Mouse (Mus musculus) myocyte (in vitro differentiated cells): ENCODE results near the gene Farp1. TPM values are rescaled to one million over a fixed set of nuclear protein-coding genes. Genes with fewer than 3 reads are reported as not detected.

Experiments
- H3K27me3 ChIP-seq: one replicate; pipeline ENCODE4 v1.6.1; 2011; ENCODE audit not compliant: control insufficient read depth, insufficient read depth, insufficient read length
- H3K36me3 ChIP-seq: one replicate; pipeline ENCODE4 v1.6.1; 2011; ENCODE audit not compliant: control insufficient read depth, insufficient read depth
- H3K4me2 ChIP-seq: one replicate; pipeline ENCODE4 v1.6.1; 2011; ENCODE audit warnings: low read depth, control low read depth
- H3K4me3 ChIP-seq: one replicate; pipeline ENCODE4 v1.5.1; 2011; ENCODE audit warnings: mild to moderate bottlenecking, control low read depth, moderate library complexity
- H3K79me2 ChIP-seq: one replicate; pipeline ENCODE4 v1.6.1; 2011; ENCODE audit not compliant: control insufficient read depth, insufficient read depth
- H3ac ChIP-seq: one replicate; pipeline ENCODE4 v1.6.1; 2011; ENCODE audit not compliant: control insufficient read depth, insufficient read length
- CEBPB ChIP-seq: IDR thresholded peaks from 2 replicates; pipeline ENCODE4 v1.6.1; 2011; ENCODE audit warnings: mild to moderate bottlenecking, moderate library complexity; ENCODE audit not compliant: poor library complexity, insufficient read depth, severe bottlenecking
- E2F4 ChIP-seq: IDR thresholded peaks from one replicate; pipeline ENCODE4 v1.6.1; 2011; ENCODE audit warnings: mild to moderate bottlenecking, control low read depth, moderate library complexity; ENCODE audit not compliant: insufficient read depth
- MAX ChIP-seq: IDR thresholded peaks from one replicate; pipeline ENCODE4 v1.6.1; 2011; ENCODE audit warnings: low read depth, mild to moderate bottlenecking, control low read depth
- MYOD1 ChIP-seq, 3 experiments: IDR thresholded peaks; one replicate each; pipeline ENCODE4 v1.6.1; 2011; ENCODE audit warnings: control low read depth in 2 of 3, low read depth in 2 of 3, mild to moderate bottlenecking in 2 of 3, moderate library complexity in 1 of 3; ENCODE audit not compliant: insufficient read length in 2 of 3, control insufficient read depth in 1 of 3
- MYOG ChIP-seq, 3 experiments: IDR thresholded peaks; one replicate each; pipeline ENCODE4 v1.6.1; 2011; ENCODE audit warnings: control low read depth in 2 of 3, low read depth in 2 of 3, mild to moderate bottlenecking in 2 of 3; ENCODE audit not compliant: insufficient read length in 2 of 3, control insufficient read depth in 1 of 3, insufficient read depth in 1 of 3
- POLR2A ChIP-seq: IDR thresholded peaks from one replicate; pipeline ENCODE4 v1.6.1; 2011; ENCODE audit warnings: low read depth, mild to moderate bottlenecking, control low read depth, moderate library complexity; ENCODE audit not compliant: insufficient read length
- POLR2AphosphoS2 ChIP-seq: IDR thresholded peaks from one replicate; pipeline ENCODE4 v1.6.1; 2011; ENCODE audit warnings: low read depth, control low read depth; ENCODE audit not compliant: insufficient read length
- REST ChIP-seq: IDR thresholded peaks from one replicate; pipeline ENCODE4 v1.6.1; 2011; ENCODE audit warnings: mild to moderate bottlenecking, control low read depth, moderate library complexity; ENCODE audit not compliant: insufficient read depth, insufficient read length
- SRF ChIP-seq: IDR thresholded peaks from one replicate; pipeline ENCODE4 v1.6.1; 2011; ENCODE audit warnings: low read depth; ENCODE audit not compliant: control insufficient read depth, insufficient read length
- TCF12 ChIP-seq: IDR thresholded peaks from one replicate; pipeline ENCODE4 v1.6.1; 2011; ENCODE audit warnings: mild to moderate bottlenecking, control low read depth; ENCODE audit not compliant: poor library complexity, insufficient read depth, severe bottlenecking
- TCF3 ChIP-seq: IDR thresholded peaks from one replicate; pipeline ENCODE4 v1.6.1; 2011; ENCODE audit warnings: low read depth, control low read depth; ENCODE audit not compliant: insufficient read length
- USF1 ChIP-seq: IDR thresholded peaks from one replicate; pipeline ENCODE4 v1.6.1; 2011; ENCODE audit warnings: low read depth, mild to moderate bottlenecking, control low read depth, moderate library complexity
- polyA plus RNA-seq: library from polyadenylated mRNA; unstranded; fragments of >200 nt; fragmentation: generic; extraction: Trizol; gene quantifications from one replicate; pipeline ENCODE4 v1.2.1, GENCODE M21; 2012; ENCODE audit warnings: missing spikeins

The Farp1 gene
- polyA plus RNA-seq, 1 experiment, result 29.7 TPM

DNA sequence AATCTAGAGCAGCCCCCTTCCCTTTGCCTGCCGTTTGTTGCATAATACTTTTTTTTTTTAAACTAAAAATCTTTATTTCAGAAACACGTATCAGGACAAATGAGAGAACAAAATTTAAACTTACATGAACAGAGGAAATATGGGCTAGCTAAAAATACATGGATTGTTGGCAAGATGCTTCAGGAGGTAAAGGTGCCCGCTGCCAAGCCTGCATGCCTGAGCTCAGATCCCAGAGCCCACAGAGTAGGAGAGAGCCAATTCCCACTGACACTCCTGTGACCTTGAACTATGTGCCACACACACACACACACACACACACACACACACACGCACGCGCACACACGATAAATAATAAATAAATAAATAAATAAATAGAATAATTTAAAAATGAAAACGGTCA is 29.0 kb upstream of the Farp1 start:
- Histone ChIP-seq H3ac (no peak overlapping the region), H3K36me3 (no peaks in the 10 kb centered on the region), H3K4me2 (no peak overlapping the region), H3K79me2 (no peaks in the 10 kb centered on the region), H3K4me3 (no peak overlapping the region), H3K27me3 (no peaks in the 10 kb centered on the region)
- TF ChIP-seq TCF3 (no peak), TCF12 (no peak), MYOG (IDR thresholded peaks at IDR 0.05; ENCODE audit: control insufficient read depth in 1 of 3, insufficient read depth in 1 of 3, insufficient read length in 2 of 3, low read depth in 2 of 3) (no peak), MYOD1 (IDR thresholded peaks at IDR 0.05; ENCODE audit: control insufficient read depth in 1 of 3, insufficient read length in 2 of 3, low read depth in 2 of 3) (no peak), POLR2A (no peak), E2F4 (no peak), MAX (no peak), POLR2AphosphoS2 (no peak), CEBPB (no peak), REST (no peak), SRF (no peak), USF1 (no peak)

DNA sequence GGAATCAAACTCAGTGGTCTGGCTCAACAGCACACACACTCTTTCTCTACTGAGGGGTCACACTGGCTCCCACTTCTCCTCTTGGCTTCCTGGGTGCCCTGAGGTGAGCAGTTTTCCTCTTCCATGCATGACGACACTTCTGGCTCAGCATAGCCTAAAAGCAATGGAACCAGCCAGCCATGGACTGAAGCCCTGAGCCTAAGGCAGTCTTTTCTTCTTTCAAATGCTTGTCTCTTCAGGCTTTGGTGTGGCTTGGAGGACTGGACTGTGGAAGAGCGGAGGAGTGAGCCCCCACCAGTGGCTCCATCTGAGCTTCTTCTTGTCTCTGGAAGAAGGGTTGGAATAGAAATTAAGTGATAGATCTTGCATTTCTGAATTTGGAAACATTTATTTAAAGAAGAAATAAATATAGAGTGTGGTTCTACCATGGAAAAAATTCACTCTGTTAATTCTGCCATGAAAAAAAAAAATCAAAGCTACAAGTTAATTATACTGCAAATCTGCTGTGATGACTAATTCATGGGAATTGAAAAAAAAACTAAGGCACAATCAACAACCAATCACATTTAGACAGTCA is 19.8 kb upstream of the Farp1 start:
- Histone ChIP-seq H3K79me2 (no peaks in the 10 kb centered on the region), H3K27me3 (no peaks in the 10 kb centered on the region), H3K4me3 (no peak overlapping the region), H3ac (no peak overlapping the region), H3K36me3 (no peaks in the 10 kb centered on the region), H3K4me2 (no peak overlapping the region)
- TF ChIP-seq TCF12 (no peak), MYOD1 (IDR thresholded peaks at IDR 0.05; ENCODE audit: control insufficient read depth in 1 of 3, insufficient read length in 2 of 3, low read depth in 2 of 3) (no peak), TCF3 (no peak), CEBPB (no peak), POLR2AphosphoS2 (no peak), USF1 (no peak), POLR2A (no peak), E2F4 (no peak), REST (no peak), MAX (no peak), SRF (no peak), MYOG (IDR thresholded peaks at IDR 0.05; ENCODE audit: control insufficient read depth in 1 of 3, insufficient read depth in 1 of 3, insufficient read length in 2 of 3, low read depth in 2 of 3) (no peak)

DNA sequence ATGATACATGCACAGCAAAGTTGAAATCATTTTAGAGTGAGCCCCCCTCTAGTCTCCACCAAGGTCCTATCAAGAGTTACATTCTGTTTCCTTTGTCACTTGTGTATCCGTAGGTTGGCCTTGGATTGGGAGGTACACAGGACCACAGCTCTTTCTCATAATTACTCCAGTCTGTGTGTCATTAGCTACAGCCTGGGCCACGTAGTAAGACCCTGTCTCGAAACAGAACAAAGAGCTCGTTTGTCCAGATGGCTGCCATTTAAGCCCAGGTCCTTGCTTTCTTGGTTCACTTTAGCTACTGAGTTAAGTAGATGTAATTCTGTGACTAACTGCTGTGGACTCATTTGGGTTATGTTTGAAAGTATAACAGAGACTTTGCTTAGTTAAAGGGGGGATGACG is 12.6 kb upstream of the Farp1 start:
- Histone ChIP-seq H3K4me3 (no peak overlapping the region), H3K36me3 (no peaks in the 10 kb centered on the region), H3K79me2 (no peaks in the 10 kb centered on the region), H3K27me3 (no peaks in the 10 kb centered on the region), H3ac (no peak overlapping the region), H3K4me2 (no peak overlapping the region)
- TF ChIP-seq POLR2AphosphoS2 (no peak), USF1 (no peak), TCF12 (no peak), TCF3 (no peak), CEBPB (no peak), SRF (no peak), POLR2A (no peak), MYOG (IDR thresholded peaks at IDR 0.05; ENCODE audit: control insufficient read depth in 1 of 3, insufficient read depth in 1 of 3, insufficient read length in 2 of 3, low read depth in 2 of 3) (no peak), MYOD1 (IDR thresholded peaks at IDR 0.05; ENCODE audit: control insufficient read depth in 1 of 3, insufficient read length in 2 of 3, low read depth in 2 of 3) (no peak), MAX (no peak), REST (no peak), E2F4 (no peak)

DNA sequence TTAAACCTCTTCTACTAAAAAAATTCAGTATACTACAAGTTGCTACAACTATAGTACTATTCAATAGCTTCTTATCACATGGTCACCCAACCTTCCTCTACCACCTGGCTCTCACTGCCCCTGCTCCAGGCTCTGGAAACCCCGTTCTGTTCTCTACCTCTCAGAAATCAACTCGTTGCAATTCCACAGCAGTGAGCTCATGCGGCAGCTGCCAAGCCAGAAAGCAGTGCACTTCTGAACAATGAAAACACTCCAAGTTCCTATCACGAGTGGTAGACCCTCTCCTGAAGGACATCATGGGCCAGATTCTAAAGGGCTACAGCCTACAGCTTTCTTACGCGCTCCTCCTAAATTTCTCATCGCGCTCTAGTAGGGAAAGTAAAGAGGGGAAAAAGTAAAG is 9.6 kb upstream of the Farp1 start:
- Histone ChIP-seq H3K4me2 (no peak overlapping the region), H3K4me3 (no peak overlapping the region), H3ac (no peak overlapping the region), H3K79me2 (no peaks in the 10 kb centered on the region), H3K36me3 (no peaks in the 10 kb centered on the region), H3K27me3 (no peaks in the 10 kb centered on the region)
- no peak for TF ChIP-seq CEBPB

DNA sequence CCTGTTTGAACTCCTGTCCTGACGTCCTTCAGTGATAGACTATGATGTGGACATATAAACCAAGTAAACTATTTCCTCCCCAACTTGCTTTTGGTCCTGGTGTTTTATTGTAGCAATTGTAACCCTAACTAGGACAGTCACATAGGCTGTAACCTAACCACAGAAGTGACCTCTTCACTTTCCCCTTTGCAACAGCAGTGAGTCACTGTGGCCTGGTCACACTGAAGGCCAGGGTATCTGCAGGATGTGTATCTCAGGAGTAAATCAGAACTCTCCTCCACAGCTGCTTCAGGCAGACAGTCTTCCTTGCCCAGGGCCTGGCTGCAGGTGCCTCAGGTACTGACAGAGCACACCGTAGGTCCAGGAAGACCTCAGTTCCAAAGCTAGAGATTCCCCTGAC is 3.6 kb upstream of the Farp1 start:
- Histone ChIP-seq H3ac (no peak overlapping the region), H3K4me3 (no peak overlapping the region), H3K79me2 (peaks cover 6% of the 10 kb centered on the region), H3K36me3 (no peaks in the 10 kb centered on the region), H3K27me3 (no peaks in the 10 kb centered on the region), H3K4me2 (no peak overlapping the region)
- TF ChIP-seq REST (no peak), SRF (no peak), POLR2AphosphoS2 (no peak), TCF12 (no peak), MYOG (IDR thresholded peaks at IDR 0.05; ENCODE audit: control insufficient read depth in 1 of 3, insufficient read depth in 1 of 3, insufficient read length in 2 of 3, low read depth in 2 of 3) (no peak), TCF3 (no peak), POLR2A (no peak), CEBPB (no peak), E2F4 (no peak), MAX (no peak), USF1 (no peak), MYOD1 (IDR thresholded peaks at IDR 0.05; ENCODE audit: control insufficient read depth in 1 of 3, insufficient read length in 2 of 3, low read depth in 2 of 3) (no peak)
